Mouse (Mus musculus) neural tube, embryonic 12.5 days (tissue): ENCODE results near the gene Msi2. TPM values are rescaled to one million over a fixed set of nuclear protein-coding genes. Genes with fewer than 3 reads are reported as not detected.

Experiments
- ATAC-seq: fragments of 200-750 bp; cut with Nextera tagmentation; 2 replicates; pipeline ENCODE4 v1.8.0; 2017; ENCODE audit warnings: low read depth, mild to moderate bottlenecking, moderate TSS enrichment, moderate library complexity; ENCODE audit not compliant: low FRiP score
- H3K27ac ChIP-seq: fragments of 300-500 bp; sonication (generic); 2 replicates; pipeline ENCODE4 v1.5.1; 2016
- H3K27me3 ChIP-seq: fragments of 300-500 bp; sonication (generic); replicated peaks from 2 replicates; pipeline ENCODE4 v1.6.1; 2016; ENCODE audit warnings: mild to moderate bottlenecking
- H3K36me3 ChIP-seq: fragments of 300-500 bp; sonication (generic); 2 replicates; pipeline ENCODE4 v1.6.1; 2016; ENCODE audit warnings: mild to moderate bottlenecking
- H3K4me1 ChIP-seq: fragments of 300-500 bp; sonication (generic); 2 replicates; pipeline ENCODE4 v1.6.1; 2016
- H3K4me2 ChIP-seq: fragments of 300-500 bp; sonication (generic); replicated peaks from 2 replicates; pipeline ENCODE4 v1.6.1; 2016; ENCODE audit warnings: mild to moderate bottlenecking
- H3K4me3 ChIP-seq: fragments of 300-500 bp; sonication (generic); 2 replicates; pipeline ENCODE4 v1.5.1; 2016
- H3K9ac ChIP-seq: fragments of 300-500 bp; sonication (generic); 2 replicates; pipeline ENCODE4 v1.6.1; 2016; ENCODE audit warnings: mild to moderate bottlenecking
- H3K9me3 ChIP-seq: fragments of 300-500 bp; sonication (generic); 2 replicates; pipeline ENCODE4 v1.6.1; 2016; ENCODE audit warnings: mild to moderate bottlenecking
- WGBS: fragments of 180-500 bp; shearing (Covaris S2); methylation state at CpG from one replicate; pipeline ENCODE4 v1.1.7; 2016; 5-methylcytosine and 5-hydroxymethylcytosine counted together
- polyA plus RNA-seq: library from polyadenylated mRNA; unstranded; fragments of >200 nt; fragmentation: Nextera tagmentation; extraction: Ambion mirVana; gene quantifications from 2 replicates; pipeline ENCODE4 v1.2.1, GENCODE M21; 2016

Msi2 gene
- polyA plus RNA-seq, 1 experiment from 2014 or later, result 27.9 TPM

DNA sequence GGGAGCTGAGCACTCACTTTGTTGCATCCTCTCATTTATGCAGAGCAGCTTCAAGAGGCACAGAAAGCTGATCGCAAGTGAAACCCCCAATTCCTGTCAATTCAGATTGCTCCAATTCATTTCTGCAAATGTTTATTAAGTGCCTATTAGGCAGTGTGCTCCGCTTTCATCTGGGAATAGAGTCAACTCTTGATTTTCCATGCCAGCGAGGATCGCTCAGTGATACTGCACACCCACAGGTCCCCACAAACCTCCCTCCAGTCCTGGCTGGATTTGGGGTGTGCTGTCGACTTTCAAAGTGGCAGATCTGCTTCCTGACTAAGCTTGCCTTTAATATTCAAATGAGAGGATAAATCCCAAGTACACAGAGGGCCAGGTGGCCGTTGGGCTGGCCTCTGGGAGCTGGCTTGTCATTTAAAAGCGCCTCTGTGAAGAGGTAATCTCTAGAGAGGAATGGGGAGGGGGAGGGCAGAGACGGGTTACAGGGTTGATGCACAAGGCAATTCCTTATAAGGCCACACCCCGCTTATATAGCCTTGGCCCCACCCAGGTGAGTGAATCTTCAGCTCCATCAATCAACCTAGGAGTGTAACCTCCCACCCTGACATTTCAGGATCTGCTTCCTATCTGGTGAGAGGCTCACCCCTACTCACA lies 339.5 kb downstream of the Msi2 start:
- H3K36me3 ChIP-seq, result peaks cover 12% of the 10 kb centered on the region; the same call in 1 of the 2 replicates
- no peak overlapping the region for H3K27ac ChIP-seq
- H3K4me2 ChIP-seq, result no peak overlapping the region
- no peaks in the 10 kb centered on the region for H3K9me3 ChIP-seq
- ATAC-seq, result no peak
- no peaks in the 10 kb centered on the region for H3K27me3 ChIP-seq
- 56% methylated on average over 9 of the region's 9 CpGs for WGBS
- H3K4me1 ChIP-seq, result peaks cover 39% of the 10 kb centered on the region
- no peak overlapping the region for H3K9ac ChIP-seq
- no peak overlapping the region for H3K4me3 ChIP-seq

DNA sequence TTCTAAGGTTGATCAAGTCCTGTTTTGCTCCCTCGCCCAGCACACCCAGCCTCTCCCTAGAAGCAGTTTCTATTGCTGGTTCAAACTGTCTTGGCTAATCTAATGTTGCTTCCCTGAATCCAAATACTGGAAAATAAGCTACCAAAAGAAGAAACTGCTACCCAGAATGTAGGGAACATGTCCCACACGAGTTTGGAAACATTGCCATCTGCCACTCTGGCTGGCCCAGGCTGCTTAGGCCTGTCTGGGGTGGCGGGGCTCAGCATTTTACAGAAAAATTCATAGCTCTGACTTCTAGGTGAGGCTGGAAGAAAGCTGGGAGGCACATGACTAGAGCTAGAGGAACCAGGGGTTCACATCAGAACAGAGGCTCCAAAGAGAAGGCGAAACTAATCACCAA lies 345.7 kb downstream of the Msi2 start:
- no peaks in the 10 kb centered on the region for H3K9me3 ChIP-seq
- H3K4me3 ChIP-seq, result no peak overlapping the region
- H3K9ac ChIP-seq, result no peak overlapping the region
- peaks cover 9% of the 10 kb centered on the region; the same call in 1 of the 2 replicates for H3K36me3 ChIP-seq
- no peaks in the 10 kb centered on the region for H3K27me3 ChIP-seq
- no peak overlapping the region for H3K4me2 ChIP-seq
- H3K27ac ChIP-seq, result no peak overlapping the region
- H3K4me1 ChIP-seq, result peaks cover 11% of the 10 kb centered on the region
- WGBS, result 85% methylated on average over 4 of the region's 4 CpGs
- ATAC-seq, result no peak

DNA sequence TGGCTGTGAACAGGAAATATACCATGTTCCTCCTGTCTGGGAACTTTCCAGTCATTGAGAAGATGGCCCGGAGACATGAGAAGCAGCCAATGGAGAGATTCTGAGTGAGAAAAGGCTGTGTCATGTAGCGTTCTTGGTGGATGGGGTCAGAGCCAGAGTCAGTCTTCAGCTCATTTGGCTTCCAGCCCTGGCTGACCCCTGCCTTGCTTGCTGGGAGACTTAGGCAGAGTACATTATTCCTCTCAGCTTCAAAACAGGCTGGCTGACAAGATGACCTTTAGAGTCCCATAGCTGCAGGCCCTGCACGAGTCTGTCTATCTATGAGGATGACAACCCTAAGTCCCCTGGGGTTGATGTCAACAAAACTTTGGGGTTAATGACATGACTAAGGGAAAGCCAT lies 348.4 kb downstream of the Msi2 start:
- no peak overlapping the region for H3K9ac ChIP-seq
- WGBS, result 78% methylated on average over 3 of the region's 3 CpGs
- H3K27ac ChIP-seq, result no peak overlapping the region
- H3K36me3 ChIP-seq, result peaks cover 27% of the 10 kb centered on the region
- H3K4me3 ChIP-seq, result no peak overlapping the region
- no peak for ATAC-seq
- no peak overlapping the region for H3K4me2 ChIP-seq
- H3K9me3 ChIP-seq, result no peaks in the 10 kb centered on the region
- no peaks in the 10 kb centered on the region for H3K27me3 ChIP-seq
- H3K4me1 ChIP-seq, result no peaks in the 10 kb centered on the region

DNA sequence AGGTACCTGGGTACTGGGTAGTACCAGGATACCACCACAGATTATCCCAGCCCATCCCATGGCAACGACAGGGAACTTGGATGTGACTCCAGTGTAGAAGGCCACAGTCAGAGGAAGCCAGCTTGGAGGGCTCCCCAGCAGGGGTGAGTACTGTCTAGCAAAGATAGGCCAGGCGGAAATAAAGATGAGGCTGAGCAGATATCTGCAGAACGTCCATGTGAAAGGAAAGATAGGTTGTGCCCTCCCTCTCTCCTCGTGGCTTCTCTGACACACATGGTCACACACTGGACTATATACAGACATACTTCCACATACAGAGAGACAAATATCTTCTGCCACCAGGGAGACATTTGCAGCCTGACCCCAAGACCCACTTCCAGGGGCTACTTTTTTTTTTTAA lies 350.8 kb downstream of the Msi2 start:
- no peak overlapping the region for H3K4me2 ChIP-seq
- no peaks in the 10 kb centered on the region for H3K27me3 ChIP-seq
- H3K9me3 ChIP-seq, result no peaks in the 10 kb centered on the region
- no peak for ATAC-seq
- H3K4me1 ChIP-seq, result no peaks in the 10 kb centered on the region
- 83% methylated on average over 4 of the region's 4 CpGs for WGBS
- H3K9ac ChIP-seq, result no peak overlapping the region
- no peak overlapping the region for H3K27ac ChIP-seq
- peaks cover 37% of the 10 kb centered on the region for H3K36me3 ChIP-seq
- H3K4me3 ChIP-seq, result no peak overlapping the region

DNA sequence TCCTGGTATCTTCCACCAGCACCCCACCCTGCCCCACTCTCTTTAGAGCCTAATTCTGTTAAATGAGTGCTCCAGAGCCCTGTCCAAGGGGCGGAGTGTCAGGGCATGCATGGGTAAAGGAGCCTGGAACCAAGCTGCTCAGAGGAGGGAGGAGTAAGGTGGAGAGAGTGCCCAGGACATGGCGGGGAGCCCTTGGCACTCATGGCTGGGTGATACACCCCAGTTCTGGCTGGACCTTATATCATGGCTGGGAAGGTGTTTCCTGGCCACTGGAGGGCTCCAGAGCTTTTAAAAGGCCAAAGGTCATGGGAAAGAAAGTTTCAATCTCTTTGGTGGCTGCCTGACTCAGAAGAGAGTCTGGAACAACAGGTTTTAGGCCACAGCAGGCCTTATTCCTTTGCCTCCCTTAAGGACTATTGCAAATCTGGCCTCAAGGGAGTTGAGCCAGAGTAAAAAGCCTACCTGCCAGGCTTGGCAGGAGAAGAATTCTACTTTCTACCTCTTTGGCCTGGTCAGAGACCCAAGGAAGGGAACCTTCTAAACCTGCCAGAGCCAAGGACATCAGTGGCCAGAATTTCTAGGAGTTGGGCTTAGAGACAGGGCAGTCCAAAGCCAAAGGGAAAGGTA lies 352.3 kb downstream of the Msi2 start:
- no peaks in the 10 kb centered on the region for H3K4me1 ChIP-seq
- H3K9ac ChIP-seq, result no peak overlapping the region
- H3K27me3 ChIP-seq, result no peaks in the 10 kb centered on the region
- no peaks in the 10 kb centered on the region for H3K9me3 ChIP-seq
- no peak for ATAC-seq
- H3K4me2 ChIP-seq, result no peak overlapping the region
- no peak overlapping the region for H3K27ac ChIP-seq
- H3K4me3 ChIP-seq, result no peak overlapping the region
- H3K36me3 ChIP-seq, result peaks cover 42% of the 10 kb centered on the region
- 96% methylated on average over 2 of the region's 2 CpGs for WGBS

DNA sequence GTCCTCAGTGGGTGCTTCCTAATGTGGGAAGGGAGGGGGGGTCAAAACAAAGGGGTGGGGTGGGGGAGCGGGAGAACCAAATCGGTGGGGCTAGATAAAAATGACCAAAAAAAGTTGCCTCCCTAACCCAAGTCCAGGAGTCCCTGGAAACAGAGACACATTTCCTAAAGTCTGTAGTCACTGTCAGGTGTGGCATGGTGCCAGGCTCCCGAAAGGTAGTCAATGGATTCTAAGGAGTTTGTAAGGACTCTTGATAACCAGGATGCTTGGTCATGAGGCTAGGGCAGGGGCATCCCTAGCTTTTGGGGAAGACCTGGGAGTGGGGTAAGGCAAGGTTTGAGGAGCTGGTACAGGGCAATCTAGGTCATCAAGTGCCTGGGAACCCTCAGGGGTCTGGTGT lies 354.1 kb downstream of the Msi2 start:
- WGBS, result 88% methylated on average over 3 of the region's 3 CpGs
- no peak overlapping the region for H3K27ac ChIP-seq

DNA sequence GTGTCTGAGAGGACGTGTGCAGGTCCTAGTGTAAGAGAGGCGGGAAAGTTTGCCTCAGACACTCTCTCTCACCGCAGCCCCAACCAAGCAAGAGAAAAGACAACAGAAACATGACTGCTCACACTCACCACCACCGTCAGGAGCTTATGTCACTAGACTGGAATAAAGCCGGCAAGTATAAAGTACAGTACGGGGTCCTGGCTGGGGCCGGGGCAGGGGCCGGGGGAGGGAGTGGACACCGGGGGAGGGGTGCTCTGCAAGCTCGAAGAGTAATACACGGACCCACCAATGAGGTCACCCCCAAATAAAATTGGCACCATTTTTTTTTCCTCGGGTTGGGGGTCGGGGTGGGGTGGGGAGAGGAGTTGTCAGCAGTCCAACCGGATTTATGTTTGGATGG lies 354.8 kb downstream of the Msi2 start:
- no peak for ATAC-seq
- peaks cover 44% of the 10 kb centered on the region for H3K36me3 ChIP-seq
- no peaks in the 10 kb centered on the region for H3K27me3 ChIP-seq
- H3K27ac ChIP-seq, result no peak overlapping the region
- H3K9ac ChIP-seq, result no peak overlapping the region
- no peaks in the 10 kb centered on the region for H3K9me3 ChIP-seq
- no peak overlapping the region for H3K4me2 ChIP-seq
- WGBS, result 89% methylated on average over 14 of the region's 14 CpGs
- no peak overlapping the region for H3K4me3 ChIP-seq
- peaks cover 7% of the 10 kb centered on the region for H3K4me1 ChIP-seq

More for the DNA sequence above, 354.1 kb downstream of the Msi2 start:
- Histone ChIP-seq H3K4me1 (0 out of 2 replicates have a peak, but pooled peaks cover 2% of the 10 kb centered on the region), H3K9me3 (no peaks in the 10 kb centered on the region), H3K36me3 (peaks cover 44% of the 10 kb centered on the region), H3K27me3 (no peaks in the 10 kb centered on the region), H3K9ac (no peak overlapping the region), H3K4me2 (no peak overlapping the region), H3K4me3 (no peak overlapping the region)
- ATAC-seq, result no peak

DNA sequence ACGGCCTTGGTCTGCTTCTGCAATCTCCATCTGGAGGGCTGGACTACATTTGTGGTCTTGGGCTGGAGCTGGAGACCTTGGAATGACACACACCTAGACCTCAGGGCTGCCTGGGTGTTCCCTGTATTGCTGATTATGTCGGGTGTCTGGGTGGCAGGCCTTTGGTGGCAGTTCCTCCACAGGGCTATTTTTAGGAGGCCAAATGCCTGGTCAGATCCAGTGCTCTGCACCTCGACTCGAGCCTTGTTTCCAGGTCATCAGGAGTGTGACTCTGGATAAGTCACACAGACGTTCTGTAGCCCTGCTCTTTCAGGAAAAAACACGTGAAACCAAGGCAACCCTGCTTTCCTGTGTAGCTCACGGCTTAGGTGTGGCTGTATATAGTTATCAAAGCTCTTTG lies 358.6 kb downstream of the Msi2 start:
- peaks cover 30% of the 10 kb centered on the region for H3K36me3 ChIP-seq
- no peak overlapping the region for H3K27ac ChIP-seq
- no peak overlapping the region for H3K9ac ChIP-seq
- WGBS, result 91% methylated on average over 7 of the region's 7 CpGs
- H3K9me3 ChIP-seq, result no peaks in the 10 kb centered on the region
- peaks cover 32% of the 10 kb centered on the region for H3K4me1 ChIP-seq
- H3K4me3 ChIP-seq, result no peak overlapping the region
- H3K27me3 ChIP-seq, result no peaks in the 10 kb centered on the region
- no peak overlapping the region for H3K4me2 ChIP-seq
- no peak for ATAC-seq

DNA sequence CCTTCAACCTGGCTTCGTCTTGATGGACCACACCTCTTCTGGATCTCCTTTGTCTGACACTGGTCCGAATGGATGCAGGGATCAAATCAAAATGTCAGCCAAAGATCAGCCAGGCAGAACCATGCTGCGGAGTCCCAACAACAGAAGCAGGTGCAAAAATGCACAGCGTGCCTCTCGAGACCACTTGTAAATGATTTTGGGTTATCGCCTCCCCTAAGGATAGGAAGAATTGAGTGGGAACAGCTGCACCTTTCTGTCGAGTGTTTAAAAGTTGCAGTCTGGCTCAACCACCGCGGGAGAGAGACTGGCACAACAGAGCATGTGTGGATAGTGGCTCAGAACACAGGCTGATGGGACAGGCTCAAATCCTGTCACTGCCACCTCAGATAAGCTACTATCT lies 361.0 kb downstream of the Msi2 start:
- Histone ChIP-seq H3K9me3 (no peaks in the 10 kb centered on the region), H3K36me3 (peaks cover 26% of the 10 kb centered on the region), H3K4me2 (peak overlapping the region; percentile 24; the same call in 1 of the 2 replicates), H3K4me3 (no peak overlapping the region), H3K27ac (peak overlapping the region; percentile 75), H3K9ac (no peak overlapping the region), H3K4me1 (peaks cover 32% of the 10 kb centered on the region), H3K27me3 (no peaks in the 10 kb centered on the region)
- 36% methylated on average over 9 of the region's 9 CpGs for WGBS
- ATAC-seq, result peak; percentile 62

DNA sequence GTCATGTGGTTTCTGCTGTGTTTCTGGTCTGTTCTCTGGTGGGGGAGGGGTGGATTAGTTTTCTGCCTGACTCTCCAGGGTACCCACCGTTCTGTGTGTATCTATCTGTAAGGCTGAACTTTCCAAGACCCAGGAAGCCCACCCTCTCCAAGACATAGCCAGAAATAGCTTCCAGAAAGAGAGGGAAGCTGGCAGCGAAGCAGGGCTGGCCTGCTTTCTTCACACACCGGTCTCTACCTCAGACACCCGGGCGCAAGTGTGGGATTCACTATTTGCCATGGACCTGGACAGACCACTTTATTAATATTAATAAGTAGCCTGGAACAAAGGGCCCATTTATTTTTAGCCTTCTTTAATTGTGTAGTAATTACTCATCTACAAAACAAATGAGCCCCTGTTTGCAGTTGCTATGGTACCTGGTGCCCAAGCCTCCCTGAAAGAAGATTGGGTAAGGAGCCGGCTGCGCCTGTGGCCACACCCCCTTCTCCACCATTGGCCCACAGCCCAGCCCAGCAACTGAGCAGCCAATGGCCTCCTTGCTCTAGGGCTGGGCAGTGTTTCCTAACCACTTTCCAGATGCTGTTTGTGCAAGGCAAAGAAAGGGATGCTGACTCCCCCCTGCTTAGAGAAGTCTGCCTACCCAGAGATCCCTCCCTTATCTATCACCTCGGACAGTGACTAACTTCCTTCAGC lies 361.6 kb downstream of the Msi2 start:
- Histone ChIP-seq H3K9me3 (no peaks in the 10 kb centered on the region), H3K9ac (no peak overlapping the region), H3K36me3 (peaks cover 28% of the 10 kb centered on the region), H3K4me2 (peak overlapping the region; percentile 24; the same call in 1 of the 2 replicates), H3K4me3 (no peak overlapping the region), H3K27ac (peak overlapping the region; percentile 75), H3K4me1 (peaks cover 32% of the 10 kb centered on the region), H3K27me3 (no peaks in the 10 kb centered on the region)
- ATAC-seq, result peak; percentile 96
- WGBS, result 34% methylated on average over 8 of the region's 8 CpGs

DNA sequence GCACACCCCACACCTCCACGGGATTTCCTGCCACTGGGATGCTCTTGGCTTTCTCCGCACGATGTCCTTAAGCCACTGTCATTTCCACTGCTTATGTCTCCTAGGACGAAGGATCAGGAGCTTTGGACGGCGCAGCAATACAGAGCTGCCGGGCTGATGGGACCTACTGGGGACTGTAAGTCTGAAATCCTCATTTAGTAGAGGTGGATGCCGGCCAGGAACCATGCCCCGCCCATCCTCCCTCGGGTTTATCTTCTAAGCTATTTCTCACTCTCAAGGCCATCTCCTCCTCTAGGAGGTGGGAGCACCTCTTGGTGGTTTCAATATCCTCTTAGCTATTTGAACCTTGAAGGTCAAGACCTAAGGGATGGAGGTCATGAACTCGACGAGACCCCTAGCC lies 362.3 kb downstream of the Msi2 start:
- H3K9me3 ChIP-seq, result no peaks in the 10 kb centered on the region
- H3K27me3 ChIP-seq, result no peaks in the 10 kb centered on the region
- H3K36me3 ChIP-seq, result peaks cover 26% of the 10 kb centered on the region
- no peak overlapping the region for H3K9ac ChIP-seq
- WGBS, result 92% methylated on average over 12 of the region's 12 CpGs
- H3K27ac ChIP-seq, result peak overlapping the region; percentile 75
- no peak for ATAC-seq
- no peak overlapping the region for H3K4me2 ChIP-seq
- no peak overlapping the region for H3K4me3 ChIP-seq
- peaks cover 32% of the 10 kb centered on the region for H3K4me1 ChIP-seq

DNA sequence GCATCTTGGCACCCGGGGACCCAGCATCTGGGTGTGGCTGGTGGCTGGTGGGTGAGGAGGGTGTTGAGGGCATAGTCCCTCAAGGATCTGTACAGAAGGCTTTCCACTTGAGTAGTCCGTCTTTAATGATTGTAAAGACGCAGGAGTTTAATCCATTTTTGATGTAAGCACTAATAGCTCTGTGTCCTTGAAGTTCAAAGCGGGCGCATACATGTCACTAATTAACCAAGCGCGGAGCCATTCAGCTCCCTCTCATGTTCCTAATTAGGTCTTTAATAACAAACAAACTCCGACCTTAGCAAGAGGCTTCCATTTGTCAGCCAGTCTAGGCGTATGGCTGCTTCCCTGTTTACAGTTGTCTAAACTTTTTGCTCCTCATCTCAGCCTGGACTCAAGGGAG lies 363.5 kb downstream of the Msi2 start:
- Histone ChIP-seq H3K4me3 (no peak overlapping the region), H3K27me3 (no peaks in the 10 kb centered on the region), H3K9me3 (no peaks in the 10 kb centered on the region), H3K4me2 (no peak overlapping the region), H3K27ac (no peak overlapping the region), H3K9ac (no peak overlapping the region), H3K4me1 (peaks cover 30% of the 10 kb centered on the region), H3K36me3 (peaks cover 26% of the 10 kb centered on the region)
- ATAC-seq, result no peak
- WGBS, result 91% methylated on average over 9 of the region's 9 CpGs
